Comparison of ENCODE assay signal across 8 mouse cellular contexts in the genomic region with DNA sequence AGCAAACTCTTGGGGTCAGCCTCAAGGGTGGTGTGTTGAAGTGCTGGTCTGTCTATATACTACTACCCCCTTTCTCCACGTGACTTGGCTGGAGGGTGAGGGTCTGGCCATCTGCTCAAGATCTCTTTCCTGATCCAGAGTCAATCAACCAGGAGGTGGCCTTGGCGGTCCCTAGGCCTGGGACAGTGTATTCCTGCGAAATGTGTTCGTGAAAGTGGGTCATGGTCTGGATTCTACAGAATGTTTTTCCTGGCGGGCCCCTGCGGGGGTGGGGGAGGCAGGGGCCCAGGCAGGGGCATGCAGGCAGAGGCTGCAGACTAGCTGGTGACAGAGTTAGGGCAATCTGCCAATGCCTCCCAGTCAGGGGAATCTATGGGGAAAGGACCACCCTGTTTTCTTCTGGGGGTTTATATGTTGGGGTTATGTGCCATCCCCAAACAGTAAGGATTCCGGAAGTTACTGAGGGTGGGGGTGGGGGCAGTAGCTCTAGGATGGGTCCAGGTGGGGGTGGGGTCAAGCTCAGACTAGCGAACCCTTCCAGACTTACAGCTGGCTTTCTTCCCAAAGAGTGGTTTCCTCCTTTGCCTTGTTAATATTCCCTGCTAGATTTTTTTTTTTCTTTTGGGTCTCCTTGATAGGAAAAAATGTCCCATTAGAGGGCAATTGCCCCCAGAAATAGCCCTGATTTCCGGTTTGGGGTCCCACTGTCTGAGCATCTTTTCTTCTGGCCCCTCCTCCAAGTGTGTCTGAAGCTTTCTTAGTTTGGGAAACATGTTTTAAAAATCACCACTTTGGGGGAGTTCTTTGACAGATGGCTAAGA. TPM values are rescaled to one million over a fixed set of nuclear protein-coding genes. Genes with fewer than 3 reads are reported as not detected.
DNase-seq lines count a peak whose midpoint lies in the region; ATAC-seq and TF ChIP-seq lines count a peak whose summit lies in the region.

No protein-coding gene starts in this region.

- ATAC-seq in hindbrain, embryonic 14.5 days (ENCODE audit: low FRiP score), result no peak
- no peak for ATAC-seq in erythroblast, adult 5-6 weeks (replicated peaks; ENCODE audit: low FRiP score, poor library complexity, severe bottlenecking)

- peaks cover 44% of the 10 kb centered on the region for H3K36me3 ChIP-seq in embryonic facial prominence, embryonic 10.5 days (replicated peaks)
- H3K36me3 ChIP-seq in hindbrain, embryonic 14.5 days (replicated peaks; ENCODE audit: control insufficient read depth, insufficient read depth), result peaks cover 32% of the 10 kb centered on the region

- WGBS in embryonic facial prominence, embryonic 10.5 days, result 32% methylated on average over 9 of the region's 9 CpGs
- WGBS in hindbrain, embryonic 14.5 days, result 28% methylated on average over 9 of the region's 9 CpGs

- H3K27ac ChIP-seq in left cerebral cortex, adult 2 months, result peak overlapping the region; percentile 72; the same call in 1 of the 2 replicates
- H3K27ac ChIP-seq in embryonic facial prominence, embryonic 10.5 days (replicated peaks), result peak overlapping the region; percentile 78
- peak overlapping the region; percentile 74 for H3K27ac ChIP-seq in hindbrain, embryonic 14.5 days

- no peak overlapping the region for H3K4me3 ChIP-seq in left cerebral cortex, adult 2 months
- peak overlapping the region; percentile 40 for H3K4me3 ChIP-seq in embryonic facial prominence, embryonic 10.5 days
- no peak overlapping the region for H3K4me3 ChIP-seq in hindbrain, embryonic 14.5 days (replicated peaks; ENCODE audit: low read length)

- H3K9ac ChIP-seq in hindbrain, embryonic 14.5 days, result peak overlapping the region; percentile 38; the same call in 1 of the 2 replicates

- intact Hi-C loops in left cerebral cortex, adult 2 months (cut with DNase I), result no loop called here
- intact Hi-C loops in left cerebral cortex, postnatal 14 days (cut with DNase I), result no loop called here

- no peaks in the 10 kb centered on the region for H3K27me3 ChIP-seq in embryonic facial prominence, embryonic 10.5 days (replicated peaks; ENCODE audit: low read depth, poor library complexity, severe bottlenecking)
- H3K27me3 ChIP-seq in hindbrain, embryonic 14.5 days (ENCODE audit: control insufficient read depth, insufficient read depth, low read length), result no peaks in the 10 kb centered on the region

- H3K4me1 ChIP-seq in embryonic facial prominence, embryonic 10.5 days, result peaks cover 86% of the 10 kb centered on the region
- peaks cover 67% of the 10 kb centered on the region for H3K4me1 ChIP-seq in hindbrain, embryonic 14.5 days (replicated peaks; ENCODE audit: control insufficient read depth, insufficient read depth, low read length)

- no peak for DNase-seq in left cerebral cortex, adult 2 months (ENCODE audit: extremely low spot score in 1 of 2, low spot score in 2 of 2)
- no peak for DNase-seq in left cerebral cortex, postnatal 14 days (ENCODE audit: low spot score in 2 of 2)
- peak; percentile 26 for DNase-seq in embryonic facial prominence, embryonic 10.5 days (ENCODE audit: low spot score)
- peak; percentile 52 for DNase-seq in hindbrain, embryonic 14.5 days (ENCODE audit: low spot score)
- peak; percentile 57 for DNase-seq in lung, postnatal 14 days
- no peak for DNase-seq in urinary bladder, postnatal 14 days (ENCODE audit: low spot score)
- DNase-seq in spleen, postnatal 14 days (ENCODE audit: low spot score in 2 of 2), result no peak

- H3K4me2 ChIP-seq in hindbrain, embryonic 14.5 days (replicated peaks), result peak overlapping the region; percentile 36

- TF ChIP-seq CTCF in left cerebral cortex, adult 2 months (IDR thresholded peaks at IDR 0.05), result no peak

- no peaks in the 10 kb centered on the region for H3K9me3 ChIP-seq in embryonic facial prominence, embryonic 10.5 days
- no peaks in the 10 kb centered on the region for H3K9me3 ChIP-seq in hindbrain, embryonic 14.5 days (ENCODE audit: control insufficient read depth, low read length)

RNA-seq across cellular contexts. Expression of a gene that starts 6.3 kb away (rescaled TPM):
- total RNA-seq in left cerebral cortex, adult 2 months (2021), result 100 to 1,000 TPM; 174 to 191 TPM
- 100 to 1,000 TPM; 189 to 204 TPM for total RNA-seq in left cerebral cortex, postnatal 14 days (2021)
- polyA plus RNA-seq in embryonic facial prominence, embryonic 10.5 days (2016; fragmentation: Nextera tagmentation; extraction: Ambion mirVana), result 90.5 and 98.7 TPM in 2 replicates
- polyA plus RNA-seq in hindbrain, embryonic 14.5 days (2014; fragmentation: Nextera tagmentation; extraction: Ambion mirVana), result 110 and 126 TPM in 2 replicates
- total RNA-seq in erythroblast, adult 5-6 weeks (2015; ENCODE audit: low replicate concordance), result 31.8 and 54.8 TPM in 2 replicates
- 28.4 and 129 TPM in 2 replicates for total RNA-seq in erythroblast, adult 5-6 weeks (2017; ENCODE audit: low replicate concordance)

RNA-seq across cellular contexts. Expression of a gene that starts 22.8 kb away (rescaled TPM):
- total RNA-seq in left cerebral cortex, adult 2 months (2021), result 100 to 1,000 TPM; 326 to 327 TPM
- 100 to 1,000 TPM; 342 to 343 TPM for total RNA-seq in left cerebral cortex, postnatal 14 days (2021)
- polyA plus RNA-seq in embryonic facial prominence, embryonic 10.5 days (2016; fragmentation: Nextera tagmentation; extraction: Ambion mirVana), result 481 and 487 TPM in 2 replicates
- 324 and 419 TPM in 2 replicates for polyA plus RNA-seq in hindbrain, embryonic 14.5 days (2014; fragmentation: Nextera tagmentation; extraction: Ambion mirVana)
- 241 and 306 TPM in 2 replicates for total RNA-seq in erythroblast, adult 5-6 weeks (2015; ENCODE audit: low replicate concordance)
- 280 and 382 TPM in 2 replicates for total RNA-seq in erythroblast, adult 5-6 weeks (2017; ENCODE audit: low replicate concordance)

RNA-seq across cellular contexts. Expression of a gene that starts 29.3 kb away (rescaled TPM):
- total RNA-seq in left cerebral cortex, adult 2 months (2021), result 1 to 10 TPM in 1 of 2 experiments, not detected in 1; 1.0 TPM
- 1 to 10 TPM in 1 of 2 experiments, not detected in 1; 1.0 TPM for total RNA-seq in left cerebral cortex, postnatal 14 days (2021)
- 0.85 and 1.1 TPM in 2 replicates for polyA plus RNA-seq in embryonic facial prominence, embryonic 10.5 days (2016; fragmentation: Nextera tagmentation; extraction: Ambion mirVana)
- 0.68 TPM in 1 of 2 replicates, not detected in the other for polyA plus RNA-seq in hindbrain, embryonic 14.5 days (2014; fragmentation: Nextera tagmentation; extraction: Ambion mirVana)
- total RNA-seq in erythroblast, adult 5-6 weeks (2015; ENCODE audit: low replicate concordance), result not detected in 2 replicates
- not detected in 2 replicates for total RNA-seq in erythroblast, adult 5-6 weeks (2017; ENCODE audit: low replicate concordance)

RNA-seq across cellular contexts. Expression of a gene that starts 35.5 kb away (rescaled TPM):
- total RNA-seq in left cerebral cortex, adult 2 months (2021), result 10 to 100 TPM; 77.6 to 78.9 TPM
- total RNA-seq in left cerebral cortex, postnatal 14 days (2021), result 10 to 100 TPM; 48.5 to 52.8 TPM
- 14.0 and 16.0 TPM in 2 replicates for polyA plus RNA-seq in embryonic facial prominence, embryonic 10.5 days (2016; fragmentation: Nextera tagmentation; extraction: Ambion mirVana)
- 38.2 and 38.8 TPM in 2 replicates for polyA plus RNA-seq in hindbrain, embryonic 14.5 days (2014; fragmentation: Nextera tagmentation; extraction: Ambion mirVana)
- total RNA-seq in erythroblast, adult 5-6 weeks (2015; ENCODE audit: low replicate concordance), result 2.1 TPM in 1 of 2 replicates, not detected in the other
- not detected in 2 replicates for total RNA-seq in erythroblast, adult 5-6 weeks (2017; ENCODE audit: low replicate concordance)

RNA-seq across cellular contexts. Expression of a gene that starts 38.7 kb away (rescaled TPM):
- total RNA-seq in left cerebral cortex, adult 2 months (2021), result 10 to 100 TPM; 19.5 to 21.3 TPM
- 10 to 100 TPM; 20.3 to 21.3 TPM for total RNA-seq in left cerebral cortex, postnatal 14 days (2021)
- 22.0 and 24.2 TPM in 2 replicates for polyA plus RNA-seq in embryonic facial prominence, embryonic 10.5 days (2016; fragmentation: Nextera tagmentation; extraction: Ambion mirVana)
- polyA plus RNA-seq in hindbrain, embryonic 14.5 days (2014; fragmentation: Nextera tagmentation; extraction: Ambion mirVana), result 8.1 and 11.2 TPM in 2 replicates
- 7.1 and 15.4 TPM in 2 replicates for total RNA-seq in erythroblast, adult 5-6 weeks (2015; ENCODE audit: low replicate concordance)
- total RNA-seq in erythroblast, adult 5-6 weeks (2017; ENCODE audit: low replicate concordance), result 8.9 and 12.3 TPM in 2 replicates

Comparison
In these comparisons a context has a peak if more than half of its experiments do, and no peak if none do; other contexts are left out.
1. DNase-seq: peak in embryonic facial prominence, embryonic 10.5 days (single experiment), hindbrain, embryonic 14.5 days (single experiment) and lung, postnatal 14 days (single experiment); none in left cerebral cortex, adult 2 months (0 of 2), left cerebral cortex, postnatal 14 days (0 of 2), urinary bladder, postnatal 14 days (single experiment) and spleen, postnatal 14 days (0 of 2).
2. Peak in every context shown above with its lines, with median percentiles within 50 percentile points of each other: H3K27ac ChIP-seq.